Mouse (Mus musculus): ENCODE results near the gene Siah2.

The Siah2 gene

GRCm38 (mm10) chr3:58647179-58647578 is 45.0 kb downstream of the Siah2 start:
- Histone ChIP-seq H3K27me3 (ENCODE audit: insufficient read depth, low read length) (no peaks in the 10 kb centered on the region), H3K36me3 (ENCODE audit: insufficient read depth, low read length) (no peaks in the 10 kb centered on the region), H3K4me3 (replicated peaks; ENCODE audit: low read length) (no peak overlapping the region), H3K4me1 (replicated peaks; ENCODE audit: low read depth, low read length) (no peaks in the 10 kb centered on the region), H3K9me3 (ENCODE audit: low read length) (no peaks in the 10 kb centered on the region)
- TF ChIP-seq CTCF (conservative IDR thresholded peaks at IDR 0.05; ENCODE audit: low read length) (no peak), NANOG (IDR thresholded peaks at IDR 0.05; ENCODE audit: borderline replicate concordance, low read length) (no peak), POU5F1 (IDR thresholded peaks at IDR 0.05; ENCODE audit: borderline replicate concordance, low read length) (no peak)

GRCm38 (mm10) chr3:58646180-58646579 is 46.0 kb downstream of the Siah2 start:
- H3K9me3 ChIP-seq (ENCODE audit: low read length) = no peaks in the 10 kb centered on the region

GRCm38 (mm10) chr3:58636406-58637295 is 55.5 kb downstream of the Siah2 start, which contains the start of gene Erich6:
Gene Erich6, minus strand, starts transcription at chr3:58637207.
- H3K4me1 ChIP-seq (replicated peaks; ENCODE audit: low read depth, low read length) = peaks cover 13% of the 10 kb centered on the region; the same call in 1 of the 2 replicates
- no peak for TF ChIP-seq CTCF (conservative IDR thresholded peaks at IDR 0.05; ENCODE audit: low read length)
- no peak for TF ChIP-seq NANOG (IDR thresholded peaks at IDR 0.05; ENCODE audit: borderline replicate concordance, low read length)
- TF ChIP-seq POU5F1 (IDR thresholded peaks at IDR 0.05; ENCODE audit: borderline replicate concordance, low read length) = no peak
- peaks cover 19% of the 10 kb centered on the region for H3K27me3 ChIP-seq (ENCODE audit: insufficient read depth, low read length)
- H3K36me3 ChIP-seq (ENCODE audit: insufficient read depth, low read length) = no peaks in the 10 kb centered on the region
- H3K4me3 ChIP-seq (replicated peaks; ENCODE audit: low read length) = peak within 1 kb of the TSS; percentile 76
- no peaks in the 10 kb centered on the region for H3K9me3 ChIP-seq (ENCODE audit: low read length)

More at GRCm38 (mm10) chr3:58646180-58646579, 46.0 kb downstream of the Siah2 start:
- no peaks in the 10 kb centered on the region for H3K4me1 ChIP-seq (replicated peaks; ENCODE audit: low read depth, low read length)
- no peak overlapping the region for H3K4me3 ChIP-seq (replicated peaks; ENCODE audit: low read length)
- no peaks in the 10 kb centered on the region for H3K27me3 ChIP-seq (ENCODE audit: insufficient read depth, low read length)
- H3K36me3 ChIP-seq (ENCODE audit: insufficient read depth, low read length) = no peaks in the 10 kb centered on the region
- TF ChIP-seq POU5F1 (IDR thresholded peaks at IDR 0.05; ENCODE audit: borderline replicate concordance, low read length) (no peak), NANOG (IDR thresholded peaks at IDR 0.05; ENCODE audit: borderline replicate concordance, low read length) (no peak), CTCF (conservative IDR thresholded peaks at IDR 0.05; ENCODE audit: low read length) (no peak)

GRCm38 (mm10) chr3:58631693-58632092 is 60.5 kb downstream of the Siah2 start:
- TF ChIP-seq CTCF (conservative IDR thresholded peaks at IDR 0.05; ENCODE audit: low read length) = no peak
- no peak for TF ChIP-seq POU5F1 (IDR thresholded peaks at IDR 0.05; ENCODE audit: borderline replicate concordance, low read length)
- TF ChIP-seq NANOG (IDR thresholded peaks at IDR 0.05; ENCODE audit: borderline replicate concordance, low read length) = no peak
- Histone ChIP-seq H3K4me3 (replicated peaks; ENCODE audit: low read length) (no peak overlapping the region), H3K27me3 (ENCODE audit: insufficient read depth, low read length) (peaks cover 10% of the 10 kb centered on the region)

GRCm38 (mm10) chr3:58624981-58625380 is 67.2 kb downstream of the Siah2 start:
- H3K4me1 ChIP-seq (replicated peaks; ENCODE audit: low read depth, low read length) = no peaks in the 10 kb centered on the region
- TF ChIP-seq POU5F1 (IDR thresholded peaks at IDR 0.05; ENCODE audit: borderline replicate concordance, low read length) (no peak), CTCF (conservative IDR thresholded peaks at IDR 0.05; ENCODE audit: low read length) (no peak), NANOG (IDR thresholded peaks at IDR 0.05; ENCODE audit: borderline replicate concordance, low read length) (no peak)
- H3K9me3 ChIP-seq (ENCODE audit: low read length) = no peaks in the 10 kb centered on the region
- H3K4me3 ChIP-seq (replicated peaks; ENCODE audit: low read length) = no peak overlapping the region
- no peaks in the 10 kb centered on the region for H3K36me3 ChIP-seq (ENCODE audit: insufficient read depth, low read length)
- no peaks in the 10 kb centered on the region for H3K27me3 ChIP-seq (ENCODE audit: insufficient read depth, low read length)

More at GRCm38 (mm10) chr3:58631693-58632092, 60.5 kb downstream of the Siah2 start:
- Histone ChIP-seq H3K4me1 (replicated peaks; ENCODE audit: low read depth, low read length) (peaks cover 7% of the 10 kb centered on the region; the same call in 1 of the 2 replicates), H3K9me3 (ENCODE audit: low read length) (no peaks in the 10 kb centered on the region), H3K36me3 (ENCODE audit: insufficient read depth, low read length) (no peaks in the 10 kb centered on the region)
